Mouse (Mus musculus): Measurements from ENCODE around the gene 1700028J19Rik. TPM values are rescaled to one million over a fixed set of nuclear protein-coding genes. Genes with fewer than 3 reads are reported as not detected.

1700028J19Rik gene
- total and polyA plus RNA-seq, 2 experiments from 2014 or later, result 0.31 to 1.3 TPM

- no peaks in the 10 kb centered on the region for H3K4me1 ChIP-seq (ENCODE audit: control insufficient read depth, insufficient read depth)
- H3K9me3 ChIP-seq (replicated peaks; ENCODE audit: control insufficient read depth, low read length), result no peaks in the 10 kb centered on the region
- H3K4me2 ChIP-seq (ENCODE audit: low read depth, low read length), result no peak overlapping the region
- no peak overlapping the region for H3K27ac ChIP-seq (ENCODE audit: low read depth)
- no peak for ATAC-seq (ENCODE audit: insufficient read depth, low read depth)
- H3K9ac ChIP-seq (replicated peaks; ENCODE audit: low read depth, low read length), result no peak overlapping the region
- 0 out of 2 replicates have a peak, but pooled peaks cover 15% of the 10 kb centered on the region for H3K27me3 ChIP-seq (ENCODE audit: control insufficient read depth, insufficient read depth, low read length)
- no peak overlapping the region for H3K4me3 ChIP-seq (ENCODE audit: low read depth, low read length)
- H3K36me3 ChIP-seq (replicated peaks; ENCODE audit: control insufficient read depth, insufficient read depth, low read length), result no peaks in the 10 kb centered on the region
- 56% methylated on average over 7 of the region's 7 CpGs for WGBS
- TF ChIP-seq EP300 (IDR thresholded peaks at IDR 0.05; ENCODE audit: low read depth) (no peak), CTCF (IDR thresholded peaks at IDR 0.05; ENCODE audit: low read depth) (no peak)
- DNase-seq (ENCODE audit: low spot score), result no peak
Measured at GRCm38 (mm10) chr7:44273446-44273845, 27.0 kb upstream of the 1700028J19Rik start.

GRCm38 (mm10) chr7:44272546-44272945, 26.1 kb upstream of the 1700028J19Rik start:
- 83% methylated on average over 7 of the region's 7 CpGs for WGBS
- H3K36me3 ChIP-seq (replicated peaks; ENCODE audit: control insufficient read depth, insufficient read depth, low read length), result no peaks in the 10 kb centered on the region
- no peak overlapping the region for H3K4me3 ChIP-seq (ENCODE audit: low read depth, low read length)
- DNase-seq (ENCODE audit: low spot score) (no peak), ATAC-seq (ENCODE audit: insufficient read depth, low read depth) (no peak)
- H3K9ac ChIP-seq (replicated peaks; ENCODE audit: low read depth, low read length), result no peak overlapping the region
- H3K9me3 ChIP-seq (replicated peaks; ENCODE audit: control insufficient read depth, low read length), result no peaks in the 10 kb centered on the region
- H3K27me3 ChIP-seq (ENCODE audit: control insufficient read depth, insufficient read depth, low read length), result peaks cover 19% of the 10 kb centered on the region; the same call in 1 of the 2 replicates
- H3K27ac ChIP-seq (ENCODE audit: low read depth), result no peak overlapping the region
- no peak for TF ChIP-seq CTCF (IDR thresholded peaks at IDR 0.05; ENCODE audit: low read depth)
- no peak for TF ChIP-seq EP300 (IDR thresholded peaks at IDR 0.05; ENCODE audit: low read depth)
- no peak overlapping the region for H3K4me2 ChIP-seq (ENCODE audit: low read depth, low read length)
- H3K4me1 ChIP-seq (ENCODE audit: control insufficient read depth, insufficient read depth), result no peaks in the 10 kb centered on the region

- H3K4me1 ChIP-seq (ENCODE audit: control insufficient read depth, insufficient read depth), result no peaks in the 10 kb centered on the region
- DNase-seq (ENCODE audit: low spot score) (no peak), ATAC-seq (ENCODE audit: insufficient read depth, low read depth) (no peak)
- H3K4me2 ChIP-seq (ENCODE audit: low read depth, low read length), result no peak overlapping the region
- no peak overlapping the region for H3K27ac ChIP-seq (ENCODE audit: low read depth)
- H3K9me3 ChIP-seq (replicated peaks; ENCODE audit: control insufficient read depth, low read length), result no peaks in the 10 kb centered on the region
- no peak overlapping the region for H3K9ac ChIP-seq (replicated peaks; ENCODE audit: low read depth, low read length)
- TF ChIP-seq EP300 (IDR thresholded peaks at IDR 0.05; ENCODE audit: low read depth) (no peak), CTCF (IDR thresholded peaks at IDR 0.05; ENCODE audit: low read depth) (no peak)
- peaks cover 19% of the 10 kb centered on the region; the same call in 1 of the 2 replicates for H3K27me3 ChIP-seq (ENCODE audit: control insufficient read depth, insufficient read depth, low read length)
- no peaks in the 10 kb centered on the region for H3K36me3 ChIP-seq (replicated peaks; ENCODE audit: control insufficient read depth, insufficient read depth, low read length)
- 64% methylated on average over 2 of the region's 2 CpGs for WGBS
- no peak overlapping the region for H3K4me3 ChIP-seq (ENCODE audit: low read depth, low read length)
Measured at GRCm38 (mm10) chr7:44271309-44271708, 24.8 kb upstream of the 1700028J19Rik start.

- no peak for DNase-seq (ENCODE audit: low spot score)
- Histone ChIP-seq H3K9ac (replicated peaks; ENCODE audit: low read depth, low read length) (no peak overlapping the region), H3K27ac (ENCODE audit: low read depth) (no peak overlapping the region), H3K27me3 (ENCODE audit: control insufficient read depth, insufficient read depth, low read length) (peaks cover 15% of the 10 kb centered on the region; the same call in 1 of the 2 replicates), H3K4me2 (ENCODE audit: low read depth, low read length) (no peak overlapping the region), H3K9me3 (replicated peaks; ENCODE audit: control insufficient read depth, low read length) (no peaks in the 10 kb centered on the region), H3K36me3 (replicated peaks; ENCODE audit: control insufficient read depth, insufficient read depth, low read length) (no peaks in the 10 kb centered on the region), H3K4me3 (ENCODE audit: low read depth, low read length) (no peak overlapping the region), H3K4me1 (ENCODE audit: control insufficient read depth, insufficient read depth) (no peaks in the 10 kb centered on the region)
- TF ChIP-seq EP300 (IDR thresholded peaks at IDR 0.05; ENCODE audit: low read depth), result no peak
- TF ChIP-seq CTCF (IDR thresholded peaks at IDR 0.05; ENCODE audit: low read depth), result no peak
- no peak for ATAC-seq (ENCODE audit: insufficient read depth, low read depth)
- 78% methylated on average over 2 of the region's 2 CpGs for WGBS
Measured at GRCm38 (mm10) chr7:44269397-44269796, 22.9 kb upstream of the 1700028J19Rik start.

- Histone ChIP-seq H3K27ac (ENCODE audit: low read depth) (no peak overlapping the region), H3K4me3 (ENCODE audit: low read depth, low read length) (no peak overlapping the region), H3K4me2 (ENCODE audit: low read depth, low read length) (no peak overlapping the region), H3K9me3 (replicated peaks; ENCODE audit: control insufficient read depth, low read length) (no peaks in the 10 kb centered on the region), H3K9ac (replicated peaks; ENCODE audit: low read depth, low read length) (no peak overlapping the region), H3K27me3 (ENCODE audit: control insufficient read depth, insufficient read depth, low read length) (peaks cover 12% of the 10 kb centered on the region; the same call in 1 of the 2 replicates), H3K36me3 (replicated peaks; ENCODE audit: control insufficient read depth, insufficient read depth, low read length) (no peaks in the 10 kb centered on the region), H3K4me1 (ENCODE audit: control insufficient read depth, insufficient read depth) (no peaks in the 10 kb centered on the region)
- WGBS, result 71% methylated on average over 11 of the region's 11 CpGs
- TF ChIP-seq EP300 (IDR thresholded peaks at IDR 0.05; ENCODE audit: low read depth) (no peak), CTCF (IDR thresholded peaks at IDR 0.05; ENCODE audit: low read depth) (no peak)
- DNase-seq (ENCODE audit: low spot score) (no peak), ATAC-seq (ENCODE audit: insufficient read depth, low read depth) (no peak)
Measured at GRCm38 (mm10) chr7:44268117-44268516, 21.6 kb upstream of the 1700028J19Rik start.
